Mouse (Mus musculus) ES-E14 (cell line): ENCODE results near the gene Olfr1424. TPM values are rescaled to one million over a fixed set of nuclear protein-coding genes. Genes with fewer than 3 reads are reported as not detected.
A peak's percentile ranks its signal among the peaks of the same experiment; 100 is the strongest.

Experiments
- DNase-seq: peaks from one replicate; pipeline ENCODE4 v3.0.0-alpha.2; 2013; ENCODE audit warnings: low read depth, low spot score
- H3K27ac ChIP-seq: 2 replicates; pipeline ENCODE4 v1.5.1; 2012; ENCODE audit warnings: low read depth, mild to moderate bottlenecking, low read length, moderate library complexity, mixed read lengths; ENCODE audit not compliant: poor library complexity, insufficient read depth, severe bottlenecking
- H3K36me3 ChIP-seq: 2 replicates; pipeline ENCODE4 v1.6.1; 2012; ENCODE audit warnings: mild to moderate bottlenecking, low read length, moderate library complexity, mixed read lengths; ENCODE audit not compliant: control insufficient read depth, poor library complexity, insufficient read depth, severe bottlenecking
- H3K4me1 ChIP-seq, 2 experiments: fragments of 150-350 bp in 1 of 2; sonication (generic) in 1 of 2; 2 replicates each; pipeline ENCODE4 v1.6.1; 2012; ENCODE audit warnings: low read length in 2 of 2, mild to moderate bottlenecking in 1 of 2, mixed read lengths in 1 of 2; ENCODE audit not compliant: control insufficient read depth in 2 of 2, insufficient read depth in 2 of 2, poor library complexity in 1 of 2
- H3K4me3 ChIP-seq, 2 experiments: fragments of 150-350 bp in 1 of 2; sonication (generic) in 1 of 2; 2 replicates each; pipeline ENCODE4 v1.5.1; 2012; ENCODE audit warnings: low read length in 2 of 2, low read depth in 1 of 2, mild to moderate bottlenecking in 1 of 2, mixed read lengths in 1 of 2; ENCODE audit not compliant: insufficient read depth in 1 of 2, poor library complexity in 1 of 2, severe bottlenecking in 1 of 2
- H3K9ac ChIP-seq: 2 replicates; pipeline ENCODE4 v1.6.1; 2012; ENCODE audit warnings: low read depth, mild to moderate bottlenecking, low read length, mixed read lengths; ENCODE audit not compliant: poor library complexity, insufficient read depth, severe bottlenecking
- H3K9me3 ChIP-seq: fragments of 150-350 bp; sonication (generic); 2 replicates; pipeline ENCODE4 v1.6.1; 2012; ENCODE audit warnings: low read depth, mild to moderate bottlenecking, low read length; ENCODE audit not compliant: control insufficient read depth, insufficient read depth
- CHD2 ChIP-seq: IDR thresholded peaks from 2 replicates; pipeline ENCODE4 v1.6.1; 2014; ENCODE audit warnings: mild to moderate bottlenecking, low read depth, low read length, inconsistent platforms
- HCFC1 ChIP-seq: IDR thresholded peaks from 2 replicates; pipeline ENCODE4 v1.6.1; 2012; ENCODE audit warnings: low read length, inconsistent platforms, borderline replicate concordance; ENCODE audit not compliant: insufficient read depth
- MAFK ChIP-seq: IDR thresholded peaks from 2 replicates; pipeline ENCODE4 v1.6.1; 2014; ENCODE audit warnings: mild to moderate bottlenecking, low read depth, low read length, inconsistent platforms; ENCODE audit not compliant: insufficient read depth
- ZC3H11A ChIP-seq: IDR thresholded peaks from 2 replicates; pipeline ENCODE4 v1.6.1; 2012; ENCODE audit warnings: low read depth, mild to moderate bottlenecking, inconsistent platforms, low read length, borderline replicate concordance
- ZNF384 ChIP-seq: IDR thresholded peaks from 2 replicates; pipeline ENCODE4 v1.6.1; 2012; ENCODE audit warnings: low read depth, low read length, inconsistent platforms
- in situ Hi-C, 2 experiments: fragments of 600-800 bp; cut with MboI; formaldehyde crosslinking; loops; one replicate each; pipeline ENCODE4 v1.15.1; 2025; ENCODE audit warnings: low sequenced_read_pairs in 2 of 2, inconsistent platforms in 1 of 2; ENCODE audit not compliant: unreplicated experiment in 2 of 2
- total RNA-seq: library from RNA; depleted of rRNA; stranded (reverse); fragments of 300-350 nt; gene quantifications from 2 replicates; pipeline ENCODE4 v1.2.3, GENCODE M21; 2012

The Olfr1424 gene
- total RNA-seq, 1 experiment: not detected

DNA sequence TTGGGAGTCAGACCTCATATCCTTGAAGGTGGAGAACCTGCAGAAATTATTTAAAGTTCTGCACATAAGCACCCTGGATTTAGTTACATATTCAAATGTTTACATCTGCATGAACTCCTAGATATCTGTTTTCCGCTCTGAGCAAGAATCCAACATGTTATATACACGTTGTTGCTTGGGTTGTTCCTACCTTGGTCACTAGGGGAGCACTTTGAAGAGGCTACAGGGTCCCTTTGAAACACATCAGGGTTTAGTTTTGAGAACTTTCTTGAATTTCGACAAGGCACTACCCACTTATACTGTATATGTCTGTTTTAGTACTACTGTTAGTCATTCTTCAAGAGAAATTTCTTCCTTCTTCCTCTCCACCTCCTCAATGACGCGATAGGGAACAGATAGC, 19.3 kb downstream of the Olfr1424 start:
- no peaks in the 10 kb centered on the region for H3K36me3 ChIP-seq
- in situ Hi-C loops: no loop called here
- H3K9me3 ChIP-seq: no peaks in the 10 kb centered on the region
- no peak overlapping the region for H3K27ac ChIP-seq
- no peak overlapping the region for H3K9ac ChIP-seq
- no peaks in the 10 kb centered on the region for H3K4me1 ChIP-seq
- DNase-seq: no peak
- TF ChIP-seq ZNF384 (no peak), MAFK (no peak), HCFC1 (no peak), ZC3H11A (no peak), CHD2 (no peak)
- H3K4me3 ChIP-seq: no peak overlapping the region

DNA sequence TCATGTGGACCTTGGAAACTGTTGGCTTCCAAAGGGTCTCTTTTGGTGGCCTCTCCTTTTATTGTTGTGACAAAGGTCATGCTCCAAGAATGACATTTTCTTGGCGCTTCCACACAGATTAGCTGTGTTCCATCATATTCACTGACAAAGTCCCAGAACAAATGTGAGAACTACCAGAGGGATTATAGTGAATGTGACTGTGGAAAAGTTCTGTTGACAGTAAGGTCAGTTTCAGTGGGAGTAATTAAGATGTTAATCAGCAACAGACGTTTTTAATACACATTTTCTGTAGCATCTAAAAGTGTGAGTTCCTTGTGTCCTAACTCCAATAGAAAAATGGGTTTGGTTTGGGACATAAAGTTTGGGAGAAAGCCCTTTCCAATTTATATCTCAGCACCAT, 21.3 kb downstream of the Olfr1424 start, which contains the start of gene Olfr1423:
Gene Olfr1423 (minus strand): TSS at position 101 of the 400 bp plus-strand sequence.
- no peak within 1 kb of the TSS for H3K27ac ChIP-seq
- no peaks in the 10 kb centered on the region for H3K36me3 ChIP-seq
- no peak within 1 kb of the TSS for H3K9ac ChIP-seq
- in situ Hi-C loops: no loop called here
- DNase-seq: no peak
- no peak for TF ChIP-seq HCFC1
- no peak for TF ChIP-seq CHD2
- TF ChIP-seq ZNF384: no peak
- TF ChIP-seq MAFK: no peak
- no peak for TF ChIP-seq ZC3H11A
- no peaks in the 10 kb centered on the region for H3K4me1 ChIP-seq
- no peaks in the 10 kb centered on the region for H3K9me3 ChIP-seq
- H3K4me3 ChIP-seq: no peak within 1 kb of the TSS

DNA sequence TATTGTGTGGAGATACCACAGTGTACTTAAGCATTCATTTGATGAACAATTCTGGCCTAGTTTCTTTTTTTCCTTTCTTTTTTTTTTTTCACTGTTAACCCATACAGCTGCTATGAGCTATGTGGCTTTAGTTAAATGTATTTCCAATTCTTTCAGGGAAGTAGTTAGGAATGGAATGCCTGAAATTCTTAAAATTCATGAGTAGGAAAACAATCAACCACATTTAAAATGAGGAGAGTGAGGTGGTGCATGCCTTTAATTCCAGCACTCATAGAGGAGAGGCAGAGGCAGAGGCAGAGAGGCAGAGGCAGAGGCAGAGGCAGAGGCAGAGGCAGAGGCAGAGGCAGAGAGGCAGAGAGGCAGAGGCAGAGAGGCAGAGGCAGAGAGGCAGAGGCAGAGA, 24.8 kb downstream of the Olfr1424 start:
- H3K4me3 ChIP-seq: no peak overlapping the region
- no peak for TF ChIP-seq MAFK
- no peak for TF ChIP-seq HCFC1
- TF ChIP-seq ZC3H11A: no peak
- TF ChIP-seq ZNF384: 0 out of 2 replicates have a peak, but pooled peaks have one; percentile 13
- H3K36me3 ChIP-seq: no peaks in the 10 kb centered on the region
- in situ Hi-C loops: no loop called here
- no peak for DNase-seq
- H3K9me3 ChIP-seq: no peaks in the 10 kb centered on the region
- H3K4me1 ChIP-seq: no peaks in the 10 kb centered on the region
- H3K9ac ChIP-seq: no peak overlapping the region
- H3K27ac ChIP-seq: no peak overlapping the region

DNA sequence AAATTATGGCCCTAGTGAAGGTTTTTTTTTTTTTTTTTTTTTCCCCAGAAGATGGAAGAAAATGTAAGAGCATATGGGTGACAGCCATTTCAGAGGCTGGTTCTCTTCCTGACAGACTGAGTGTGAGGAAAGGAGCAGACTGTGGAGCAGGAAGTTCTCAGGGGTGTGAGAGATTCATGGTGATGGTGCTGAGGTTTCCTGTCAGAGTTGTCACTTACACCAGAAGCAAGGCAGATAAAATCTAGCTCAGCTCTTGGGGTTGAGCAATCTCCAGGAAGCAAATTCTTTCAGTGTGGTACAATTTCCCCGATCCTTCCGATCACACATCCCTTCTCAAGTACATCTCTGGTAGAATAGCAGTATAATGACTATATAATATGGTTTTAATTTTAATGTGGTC, 35.9 kb downstream of the Olfr1424 start:
- in situ Hi-C loops: no loop called here
- no peak overlapping the region for H3K27ac ChIP-seq
- H3K9me3 ChIP-seq: no peaks in the 10 kb centered on the region
- TF ChIP-seq ZNF384: no peak
- no peak for TF ChIP-seq ZC3H11A
- TF ChIP-seq HCFC1: no peak
- H3K4me3 ChIP-seq: no peak overlapping the region
- no peaks in the 10 kb centered on the region for H3K36me3 ChIP-seq
- no peak for DNase-seq
- H3K4me1 ChIP-seq: peaks cover 0 to 2% of the 10 kb centered on the region in 2 experiments; a peak in 1 of 4 replicates
- no peak overlapping the region for H3K9ac ChIP-seq

DNA sequence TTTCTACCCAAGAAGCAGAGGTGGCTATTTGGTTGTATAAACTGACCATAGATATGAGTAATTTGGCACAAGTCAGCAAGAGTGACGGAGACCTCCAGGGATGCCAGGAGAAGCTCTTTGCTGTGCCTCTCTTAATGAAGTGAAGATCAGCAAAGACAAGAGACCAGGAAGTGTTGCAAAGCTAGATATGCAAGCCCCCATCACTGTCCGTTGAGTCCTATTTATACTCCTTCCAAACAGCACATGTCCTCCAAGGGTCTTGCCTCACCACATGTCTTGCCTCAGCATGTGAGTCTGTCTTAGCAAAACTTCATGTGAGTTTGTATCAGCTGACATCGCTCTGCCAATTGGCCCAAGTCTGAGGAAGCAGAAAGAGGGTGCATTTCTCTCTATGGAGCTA, 37.1 kb downstream of the Olfr1424 start:
- H3K9me3 ChIP-seq: no peaks in the 10 kb centered on the region
- H3K4me1 ChIP-seq: peaks cover 0 to 2% of the 10 kb centered on the region in 2 experiments; a peak in 1 of 4 replicates
- in situ Hi-C loops: no loop called here
- TF ChIP-seq MAFK (no peak), ZC3H11A (no peak), CHD2 (no peak), HCFC1 (no peak), ZNF384 (no peak)
- DNase-seq: no peak
- no peak overlapping the region for H3K27ac ChIP-seq
- no peak overlapping the region for H3K4me3 ChIP-seq
- no peaks in the 10 kb centered on the region for H3K36me3 ChIP-seq
- H3K9ac ChIP-seq: no peak overlapping the region
